Mouse (Mus musculus) CH12.LX (cell line): ENCODE measurements around the gene Ubr4. TPM values are rescaled to one million over a fixed set of nuclear protein-coding genes. Genes with fewer than 3 reads are reported as not detected.

Experiments
- DNase-seq: peaks from one replicate; pipeline ENCODE4 v3.0.0-alpha.2; 2013; ENCODE audit errors: extremely low read depth
- H3K27ac ChIP-seq: 2 replicates; pipeline ENCODE4 v1.5.1; 2012; ENCODE audit warnings: low read depth, mild to moderate bottlenecking, control low read depth, moderate library complexity; ENCODE audit not compliant: insufficient read depth
- H3K27me3 ChIP-seq: replicated peaks from 2 replicates; pipeline ENCODE3; 2012; ENCODE audit warnings: inconsistent platforms
- H3K36me3 ChIP-seq, 2 experiments: replicated peaks in 1 of 2; 2 replicates each; pipeline versions ENCODE3 to v1.6.1; 2012; ENCODE audit warnings: inconsistent platforms in 1 of 2, low read length in 1 of 2, mild to moderate bottlenecking in 1 of 2, mixed read lengths in 1 of 2, moderate library complexity in 1 of 2; ENCODE audit not compliant: control insufficient read depth in 1 of 2, insufficient read depth in 1 of 2
- H3K4me1 ChIP-seq, 2 experiments: 2 replicates each; pipeline ENCODE4 v1.6.1; 2012; ENCODE audit warnings: inconsistent platforms in 1 of 2, moderate library complexity in 1 of 2; ENCODE audit not compliant: insufficient read depth in 2 of 2, control insufficient read depth in 1 of 2
- H3K4me2 ChIP-seq: 2 replicates; pipeline ENCODE4 v1.6.1; 2012; ENCODE audit warnings: low read depth, mild to moderate bottlenecking, control low read depth; ENCODE audit not compliant: poor library complexity, insufficient read depth, severe bottlenecking
- H3K4me3 ChIP-seq, 3 experiments: fragments of 150-350 bp in 1 of 3; sonication (generic) in 1 of 3; replicated peaks in 1 of 3; 2 replicates each; pipeline versions ENCODE3 to v1.5.1; 2011 to 2012; ENCODE audit warnings: low read depth in 2 of 3, low read length in 2 of 3, mild to moderate bottlenecking in 2 of 3, moderate library complexity in 2 of 3, control low read depth in 1 of 3, improper control_type of control experiment in 1 of 3, inconsistent platforms in 1 of 3, mixed read lengths in 1 of 3; ENCODE audit not compliant: poor library complexity in 1 of 3
- H3K79me2 ChIP-seq: replicated peaks from 2 replicates; pipeline ENCODE4 v1.6.1; 2012; ENCODE audit warnings: mild to moderate bottlenecking, moderate library complexity; ENCODE audit not compliant: control insufficient read depth, poor library complexity, insufficient read depth, severe bottlenecking; ENCODE audit errors: extremely low read depth
- H3K9ac ChIP-seq: 2 replicates; pipeline ENCODE4 v1.6.1; 2012; ENCODE audit warnings: low read depth, mild to moderate bottlenecking, control low read depth, moderate library complexity; ENCODE audit not compliant: insufficient read depth
- H3K9me3 ChIP-seq: replicated peaks from 2 replicates; pipeline ENCODE3; 2012; ENCODE audit warnings: low read length, inconsistent platforms, mixed read lengths
- CHD2 ChIP-seq: IDR thresholded peaks from 2 replicates; pipeline ENCODE4 v1.6.1; 2011; ENCODE audit warnings: low read length, improper control_type of control experiment
- EP300 ChIP-seq: IDR thresholded peaks from 2 replicates; pipeline ENCODE4 v1.6.1; 2011; ENCODE audit warnings: low read length, improper control_type of control experiment
- MAZ ChIP-seq: IDR thresholded peaks from 2 replicates; pipeline ENCODE4 v1.6.1; 2012; ENCODE audit warnings: low read depth, mild to moderate bottlenecking, inconsistent platforms, low read length, improper control_type of control experiment, moderate library complexity
- MEF2A ChIP-seq: IDR thresholded peaks from 2 replicates; pipeline ENCODE4 v1.6.1; 2014; ENCODE audit warnings: low read depth, mild to moderate bottlenecking, inconsistent platforms, low read length, improper control_type of control experiment, borderline replicate concordance
- NELFE ChIP-seq: IDR thresholded peaks from 2 replicates; pipeline ENCODE4 v1.6.1; 2011; ENCODE audit warnings: low read depth, low read length, improper control_type of control experiment
- NRF1 ChIP-seq: IDR thresholded peaks from 2 replicates; pipeline ENCODE4 v1.6.1; 2014; ENCODE audit warnings: low read depth, mild to moderate bottlenecking, inconsistent platforms, low read length, improper control_type of control experiment, moderate library complexity
- RAD21 ChIP-seq: IDR thresholded peaks from 2 replicates; pipeline ENCODE4 v1.6.1; 2011; ENCODE audit warnings: low read depth, mild to moderate bottlenecking, low read length, improper control_type of control experiment, moderate library complexity
- RCOR1 ChIP-seq: conservative IDR thresholded peaks from 2 replicates; pipeline ENCODE4 v1.6.1; 2012; ENCODE audit warnings: low read depth, mild to moderate bottlenecking, inconsistent platforms, low read length, improper control_type of control experiment
- TBP ChIP-seq: conservative IDR thresholded peaks from 2 replicates; pipeline ENCODE4 v1.6.1; 2011; ENCODE audit warnings: low read depth, low read length, improper control_type of control experiment
- USF1 ChIP-seq: IDR thresholded peaks from 2 replicates; pipeline ENCODE4 v1.6.1; 2014; ENCODE audit warnings: low read depth, mild to moderate bottlenecking, inconsistent platforms, low read length, improper control_type of control experiment
- dilution Hi-C: fragments of 300-500 bp; cut with MboI; formaldehyde crosslinking; loops from 2 replicates; pipeline ENCODE4 v1.14.3; 2020; ENCODE audit warnings: low sequenced_read_pairs; ENCODE audit not compliant: extremely low pct_unique_long_range_greater_than_20kb, extremely low pct_ligation_motif_present
- in situ Hi-C: fragments of 300-500 bp; cut with MboI; formaldehyde crosslinking; loops from 3 replicates; pipeline ENCODE4 v1.14.3; 2019; ENCODE audit warnings: low sequenced_read_pairs, low pct_ligation_motif_present, low pct_unique_long_range_greater_than_20kb, mixed read lengths
- polyA plus RNA-seq: library from polyadenylated mRNA; unstranded; fragments of >175 nt; gene quantifications from 2 replicates; pipeline ENCODE4 v1.2.1, GENCODE M21; 2012; ENCODE audit warnings: low read depth; ENCODE audit not compliant: insufficient read length
- total RNA-seq, 2 experiments: library from RNA; depleted of rRNA; stranded (reverse); fragments of 300-350 nt in 1 of 2; fragments of >200 nt in 1 of 2; gene quantifications; 2 replicates each; pipeline ENCODE4 v1.2.3; 2012 to 2014

Ubr4 gene
- total and polyA plus RNA-seq, 3 experiments = 43.0 to 102 (median 90.8) TPM

GRCm38 (mm10) chr4:139441244-139441643 is 88.8 kb downstream of the Ubr4 start:
- TF ChIP-seq MAZ (no peak), NELFE (no peak), NRF1 (no peak), TBP (no peak)
- no peak for DNase-seq
- Histone ChIP-seq H3K79me2 (no peaks in the 10 kb centered on the region), H3K4me1 (no peaks in the 10 kb centered on the region), H3K9me3 (no peaks in the 10 kb centered on the region), H3K36me3 (peaks cover 86 to 98% of the 10 kb centered on the region in 2 experiments), H3K9ac (no peak overlapping the region), H3K27me3 (no peaks in the 10 kb centered on the region), H3K4me2 (no peak overlapping the region), H3K27ac (no peak overlapping the region), H3K4me3 (no peak overlapping the region)
- in situ Hi-C loops = no loop called here
- dilution Hi-C loops = no loop called here

GRCm38 (mm10) chr4:139441806-139442205 is 89.4 kb downstream of the Ubr4 start:
- in situ Hi-C loops = no loop called here
- no peak for DNase-seq
- H3K9ac ChIP-seq = no peak overlapping the region
- dilution Hi-C loops = no loop called here
- H3K9me3 ChIP-seq = no peaks in the 10 kb centered on the region
- H3K4me3 ChIP-seq = no peak overlapping the region
- no peaks in the 10 kb centered on the region for H3K79me2 ChIP-seq
- no peaks in the 10 kb centered on the region for H3K27me3 ChIP-seq
- no peaks in the 10 kb centered on the region for H3K4me1 ChIP-seq
- TF ChIP-seq RCOR1 = no peak
- no peak overlapping the region for H3K27ac ChIP-seq
- no peak overlapping the region for H3K4me2 ChIP-seq
- peaks cover 86 to 98% of the 10 kb centered on the region in 2 experiments for H3K36me3 ChIP-seq

GRCm38 (mm10) chr4:139442391-139443355 is 90.3 kb downstream of the Ubr4 start:
- H3K79me2 ChIP-seq = no peaks in the 10 kb centered on the region
- dilution Hi-C loops = no loop called here
- H3K36me3 ChIP-seq = peaks cover 83 to 97% of the 10 kb centered on the region in 2 experiments

More at GRCm38 (mm10) chr4:139442391-139443355, 90.3 kb downstream of the Ubr4 start:
- TF ChIP-seq MEF2A = no peak
- no peak for TF ChIP-seq USF1
- TF ChIP-seq EP300 = no peak
- TF ChIP-seq CHD2 = no peak
- no peak for TF ChIP-seq RAD21
- Histone ChIP-seq H3K4me2 (no peak overlapping the region), H3K4me1 (no peaks in the 10 kb centered on the region), H3K4me3 (no peak overlapping the region), H3K27me3 (no peaks in the 10 kb centered on the region), H3K9ac (no peak overlapping the region), H3K9me3 (no peaks in the 10 kb centered on the region), H3K27ac (no peak overlapping the region)
- no peak for DNase-seq
- in situ Hi-C loops = no loop called here
